Mouse (Mus musculus): Measurements from ENCODE around the gene Itga5. TPM values are rescaled to one million over a fixed set of nuclear protein-coding genes. Genes with fewer than 3 reads are reported as not detected.

The Itga5 gene
- total and polyA plus RNA-seq, 2 experiments from 2014 or later = 3.2 to 3.5 TPM

GRCm38 (mm10) chr15:103323070-103323454 is 43.5 kb downstream of the Itga5 start:
- Histone ChIP-seq H3K9ac (peak overlapping the region; percentile 81), H3K27me3 (ENCODE audit: insufficient read depth, low read length) (no peaks in the 10 kb centered on the region), H3K27ac (ENCODE audit: low read depth, low read length) (peak overlapping the region; percentile 64), H3K4me3 (ENCODE audit: low read depth, low read length) (peak overlapping the region; percentile 77), H3K4me2 (ENCODE audit: low read depth) (peak overlapping the region; percentile 87), H3K4me1 (ENCODE audit: insufficient read depth) (peaks cover 12% of the 10 kb centered on the region), H3K36me3 (ENCODE audit: insufficient read depth) (peaks cover 10% of the 10 kb centered on the region), H3K9me3 (ENCODE audit: low read length) (no peaks in the 10 kb centered on the region)
- WGBS = 0% methylated on average over 19 of the region's 26 CpGs
- no peak for DNase-seq
- ATAC-seq = peak; percentile 60
- TF ChIP-seq CTCF (IDR thresholded peaks at IDR 0.05; ENCODE audit: low read depth) = no peak

- no peak overlapping the region for H3K27ac ChIP-seq (ENCODE audit: low read depth, low read length)
- ATAC-seq (no peak), DNase-seq (no peak)
- peaks cover 12% of the 10 kb centered on the region for H3K4me1 ChIP-seq (ENCODE audit: insufficient read depth)
- peak overlapping the region; percentile 87 for H3K4me2 ChIP-seq (ENCODE audit: low read depth)
- H3K9me3 ChIP-seq (ENCODE audit: low read length) = no peaks in the 10 kb centered on the region
- no peak for TF ChIP-seq CTCF (IDR thresholded peaks at IDR 0.05; ENCODE audit: low read depth)
- peak overlapping the region; percentile 77 for H3K4me3 ChIP-seq (ENCODE audit: low read depth, low read length)
- H3K27me3 ChIP-seq (ENCODE audit: insufficient read depth, low read length) = no peaks in the 10 kb centered on the region
- H3K36me3 ChIP-seq (ENCODE audit: insufficient read depth) = peaks cover 17% of the 10 kb centered on the region
- peak overlapping the region; percentile 81 for H3K9ac ChIP-seq
- 47% methylated on average over 4 of the region's 4 CpGs for WGBS
Measured at GRCm38 (mm10) chr15:103322396-103322795, 44.2 kb downstream of the Itga5 start.

- Histone ChIP-seq H3K36me3 (ENCODE audit: insufficient read depth) (peaks cover 28% of the 10 kb centered on the region), H3K27ac (ENCODE audit: low read depth, low read length) (no peak overlapping the region), H3K9me3 (ENCODE audit: low read length) (no peaks in the 10 kb centered on the region), H3K4me3 (ENCODE audit: low read depth, low read length) (no peak overlapping the region), H3K4me2 (ENCODE audit: low read depth) (no peak overlapping the region), H3K9ac (no peak overlapping the region), H3K4me1 (ENCODE audit: insufficient read depth) (peaks cover 12% of the 10 kb centered on the region), H3K27me3 (ENCODE audit: insufficient read depth, low read length) (no peaks in the 10 kb centered on the region)
- no peak for ATAC-seq
- WGBS = 72% methylated on average over 1 of the region's 1 CpGs
- TF ChIP-seq CTCF (IDR thresholded peaks at IDR 0.05; ENCODE audit: low read depth) = peak; percentile 50
- DNase-seq = no peak
Measured at GRCm38 (mm10) chr15:103321076-103321475, 45.5 kb downstream of the Itga5 start.

GRCm38 (mm10) chr15:103318201-103318816 is 48.3 kb downstream of the Itga5 start:
- Histone ChIP-seq H3K4me3 (ENCODE audit: low read depth, low read length) (no peak overlapping the region), H3K4me2 (ENCODE audit: low read depth) (no peak overlapping the region), H3K4me1 (ENCODE audit: insufficient read depth) (peaks cover 12% of the 10 kb centered on the region), H3K27me3 (ENCODE audit: insufficient read depth, low read length) (no peaks in the 10 kb centered on the region), H3K27ac (ENCODE audit: low read depth, low read length) (no peak overlapping the region), H3K36me3 (ENCODE audit: insufficient read depth) (peaks cover 36% of the 10 kb centered on the region), H3K9ac (no peak overlapping the region), H3K9me3 (ENCODE audit: low read length) (no peaks in the 10 kb centered on the region)
- 67% methylated on average over 3 of the region's 3 CpGs for WGBS
- TF ChIP-seq CTCF (IDR thresholded peaks at IDR 0.05; ENCODE audit: low read depth) = no peak
- ATAC-seq (no peak), DNase-seq (no peak)

- H3K27ac ChIP-seq (ENCODE audit: low read depth, low read length) = no peak overlapping the region
- H3K9me3 ChIP-seq (ENCODE audit: low read length) = no peaks in the 10 kb centered on the region
- H3K4me1 ChIP-seq (ENCODE audit: insufficient read depth) = peaks cover 11% of the 10 kb centered on the region
- ATAC-seq = no peak
- no peak overlapping the region for H3K4me2 ChIP-seq (ENCODE audit: low read depth)
- no peak for TF ChIP-seq CTCF (IDR thresholded peaks at IDR 0.05; ENCODE audit: low read depth)
- H3K27me3 ChIP-seq (ENCODE audit: insufficient read depth, low read length) = no peaks in the 10 kb centered on the region
- DNase-seq = no peak
- no peak overlapping the region for H3K4me3 ChIP-seq (ENCODE audit: low read depth, low read length)
- peaks cover 36% of the 10 kb centered on the region for H3K36me3 ChIP-seq (ENCODE audit: insufficient read depth)
- H3K9ac ChIP-seq = no peak overlapping the region
- WGBS = 81% methylated on average over 8 of the region's 8 CpGs
Measured at GRCm38 (mm10) chr15:103317731-103318130, 48.8 kb downstream of the Itga5 start.

- H3K9ac ChIP-seq = no peak overlapping the region
- H3K27me3 ChIP-seq (ENCODE audit: insufficient read depth, low read length) = no peaks in the 10 kb centered on the region
- H3K36me3 ChIP-seq (ENCODE audit: insufficient read depth) = peaks cover 36% of the 10 kb centered on the region
- no peak overlapping the region for H3K4me2 ChIP-seq (ENCODE audit: low read depth)
- no peak overlapping the region for H3K4me3 ChIP-seq (ENCODE audit: low read depth, low read length)
- peaks cover 5% of the 10 kb centered on the region; the same call in 1 of the 2 replicates for H3K4me1 ChIP-seq (ENCODE audit: insufficient read depth)
- no peak for ATAC-seq
- no peaks in the 10 kb centered on the region for H3K9me3 ChIP-seq (ENCODE audit: low read length)
- no peak for TF ChIP-seq CTCF (IDR thresholded peaks at IDR 0.05; ENCODE audit: low read depth)
- DNase-seq = no peak
- H3K27ac ChIP-seq (ENCODE audit: low read depth, low read length) = no peak overlapping the region
Measured at GRCm38 (mm10) chr15:103317120-103317519, 49.4 kb downstream of the Itga5 start.

GRCm38 (mm10) chr15:103315979-103316776 is 50.4 kb downstream of the Itga5 start:
- no peaks in the 10 kb centered on the region for H3K27me3 ChIP-seq (ENCODE audit: insufficient read depth, low read length)
- ATAC-seq (no peak), DNase-seq (no peak)
- no peaks in the 10 kb centered on the region for H3K4me1 ChIP-seq (ENCODE audit: insufficient read depth)
- 72% methylated on average over 10 of the region's 10 CpGs for WGBS
- H3K9me3 ChIP-seq (ENCODE audit: low read length) = no peaks in the 10 kb centered on the region
- TF ChIP-seq CTCF (IDR thresholded peaks at IDR 0.05; ENCODE audit: low read depth) = no peak
- no peak overlapping the region for H3K4me3 ChIP-seq (ENCODE audit: low read depth, low read length)
- no peak overlapping the region for H3K4me2 ChIP-seq (ENCODE audit: low read depth)
- H3K9ac ChIP-seq = no peak overlapping the region
- peaks cover 36% of the 10 kb centered on the region for H3K36me3 ChIP-seq (ENCODE audit: insufficient read depth)
- H3K27ac ChIP-seq (ENCODE audit: low read depth, low read length) = no peak overlapping the region

Data from forebrain, postnatal 0 days (tissue).